Mouse (Mus musculus) embryonic facial prominence, embryonic 12.5 days (tissue): ENCODE data around the gene 1700030J22Rik. TPM values are rescaled to one million over a fixed set of nuclear protein-coding genes. Genes with fewer than 3 reads are reported as not detected.
A peak's percentile ranks its signal among the peaks of the same experiment; 100 is the strongest.

Experiments
- ATAC-seq: fragments of 200-750 bp; cut with Nextera tagmentation; 2 replicates; pipeline ENCODE4 v1.8.0; 2017; ENCODE audit not compliant: insufficient number of reproducible peaks, insufficient read depth, low FRiP score, low TSS enrichment
- H3K27ac ChIP-seq: fragments of 300-500 bp; sonication (generic); 2 replicates; pipeline ENCODE4 v1.5.1; 2016; ENCODE audit warnings: mild to moderate bottlenecking
- H3K27me3 ChIP-seq: fragments of 300-500 bp; sonication (generic); 2 replicates; pipeline ENCODE4 v1.6.1; 2016; ENCODE audit warnings: mild to moderate bottlenecking, moderate library complexity
- H3K36me3 ChIP-seq: fragments of 300-500 bp; sonication (generic); 2 replicates; pipeline ENCODE4 v1.6.1; 2016; ENCODE audit warnings: mild to moderate bottlenecking
- H3K4me1 ChIP-seq: fragments of 300-500 bp; sonication (generic); 2 replicates; pipeline ENCODE4 v1.6.1; 2016
- H3K4me2 ChIP-seq: fragments of 300-500 bp; sonication (generic); replicated peaks from 2 replicates; pipeline ENCODE4 v1.6.1; 2016; ENCODE audit warnings: mild to moderate bottlenecking, moderate library complexity
- H3K4me3 ChIP-seq: fragments of 300-500 bp; sonication (generic); 2 replicates; pipeline ENCODE4 v1.5.1; 2016; ENCODE audit warnings: mild to moderate bottlenecking
- H3K9ac ChIP-seq: fragments of 300-500 bp; sonication (generic); 2 replicates; pipeline ENCODE4 v1.6.1; 2016; ENCODE audit warnings: mild to moderate bottlenecking, moderate library complexity
- H3K9me3 ChIP-seq: fragments of 300-500 bp; sonication (generic); 2 replicates; pipeline ENCODE4 v1.6.1; 2016; ENCODE audit warnings: mild to moderate bottlenecking, moderate library complexity
- WGBS: fragments of 180-500 bp; shearing (Covaris S2); methylation state at CpG from one replicate; pipeline ENCODE4 v1.1.7; 2016; 5-methylcytosine and 5-hydroxymethylcytosine counted together
- polyA plus RNA-seq: library from polyadenylated mRNA; unstranded; fragments of >200 nt; fragmentation: Nextera tagmentation; extraction: Ambion mirVana; gene quantifications from 2 replicates; pipeline ENCODE4 v1.2.1, GENCODE M21; 2016

Gene 1700030J22Rik
- polyA plus RNA-seq, 1 experiment from 2014 or later = 2.3 TPM

GRCm38 (mm10) chr8:116992176-116992971, 13.6 kb upstream of the 1700030J22Rik start:
- Histone ChIP-seq H3K27ac (no peak overlapping the region), H3K4me3 (peak overlapping the region; percentile 62), H3K9ac (peak overlapping the region; percentile 55), H3K4me1 (peaks cover 8% of the 10 kb centered on the region; the same call in 1 of the 2 replicates), H3K4me2 (peak overlapping the region; percentile 54), H3K27me3 (no peaks in the 10 kb centered on the region), H3K36me3 (0 out of 2 replicates have a peak, but pooled peaks cover 3% of the 10 kb centered on the region), H3K9me3 (no peaks in the 10 kb centered on the region)
- WGBS = 13% methylated on average over 23 of the region's 23 CpGs
- ATAC-seq = no peak

DNA sequence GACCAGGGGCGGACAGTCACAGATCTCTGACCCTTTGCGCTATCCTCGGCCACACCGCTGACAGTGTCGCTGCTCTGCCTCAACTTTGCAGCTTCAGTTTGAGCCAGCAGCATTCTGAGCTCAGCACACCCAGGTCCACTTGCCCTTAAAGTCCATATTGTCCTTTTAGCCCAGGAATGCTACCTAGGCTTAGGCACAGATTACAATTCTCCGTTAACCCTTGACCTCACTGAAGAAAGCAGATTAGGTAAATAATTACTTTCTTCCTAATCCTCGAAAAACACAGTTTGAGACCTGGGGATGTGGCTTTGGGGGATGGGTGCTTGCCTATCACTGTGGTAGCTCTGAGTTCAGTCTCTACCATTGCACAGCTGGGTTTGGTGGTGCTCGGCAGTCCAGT, 12.5 kb upstream of the 1700030J22Rik start:
- no peak overlapping the region for H3K9ac ChIP-seq
- no peak overlapping the region for H3K4me2 ChIP-seq
- peaks cover 8% of the 10 kb centered on the region; the same call in 1 of the 2 replicates for H3K4me1 ChIP-seq
- H3K27ac ChIP-seq = no peak overlapping the region
- peaks cover 14% of the 10 kb centered on the region; the same call in 1 of the 2 replicates for H3K36me3 ChIP-seq
- no peaks in the 10 kb centered on the region for H3K9me3 ChIP-seq
- no peaks in the 10 kb centered on the region for H3K27me3 ChIP-seq
- WGBS = 82% methylated on average over 8 of the region's 8 CpGs
- no peak overlapping the region for H3K4me3 ChIP-seq
- ATAC-seq = no peak

DNA sequence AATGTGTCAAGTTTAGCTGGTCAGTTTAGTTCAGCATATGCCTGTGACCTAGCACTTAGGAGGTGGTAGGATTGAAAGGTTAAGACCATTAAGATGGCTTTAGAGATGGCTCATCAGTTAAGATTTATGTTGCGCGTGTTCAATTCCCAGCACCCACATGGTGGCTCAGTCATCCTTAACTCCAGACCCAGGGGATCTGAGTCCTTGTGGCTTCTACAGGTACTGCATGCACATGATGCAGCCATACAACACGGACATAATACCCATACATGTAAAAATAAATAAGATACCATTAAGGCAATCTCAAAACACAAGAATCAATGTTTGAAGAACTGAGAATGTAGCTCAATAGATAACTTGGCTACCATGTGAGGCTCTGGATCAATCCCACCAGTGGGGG, 11.1 kb upstream of the 1700030J22Rik start:
- Histone ChIP-seq H3K36me3 (peaks cover 26% of the 10 kb centered on the region), H3K4me3 (no peak overlapping the region), H3K4me2 (no peak overlapping the region), H3K27ac (no peak overlapping the region), H3K9ac (no peak overlapping the region), H3K9me3 (no peaks in the 10 kb centered on the region), H3K27me3 (no peaks in the 10 kb centered on the region), H3K4me1 (peaks cover 8% of the 10 kb centered on the region; the same call in 1 of the 2 replicates)
- no peak for ATAC-seq
- 96% methylated on average over 3 of the region's 3 CpGs for WGBS

- no peak for ATAC-seq
- Histone ChIP-seq H3K9me3 (no peaks in the 10 kb centered on the region), H3K4me2 (peak overlapping the region; percentile 21; the same call in 1 of the 2 replicates), H3K4me3 (no peak overlapping the region), H3K36me3 (peaks cover 26% of the 10 kb centered on the region), H3K27ac (no peak overlapping the region), H3K9ac (no peak overlapping the region), H3K27me3 (no peaks in the 10 kb centered on the region), H3K4me1 (peaks cover 8% of the 10 kb centered on the region; the same call in 1 of the 2 replicates)
- WGBS = 26% methylated on average over 4 of the region's 4 CpGs
Observed at GRCm38 (mm10) chr8:116980117-116980516, 1.4 kb upstream of the 1700030J22Rik start.

DNA sequence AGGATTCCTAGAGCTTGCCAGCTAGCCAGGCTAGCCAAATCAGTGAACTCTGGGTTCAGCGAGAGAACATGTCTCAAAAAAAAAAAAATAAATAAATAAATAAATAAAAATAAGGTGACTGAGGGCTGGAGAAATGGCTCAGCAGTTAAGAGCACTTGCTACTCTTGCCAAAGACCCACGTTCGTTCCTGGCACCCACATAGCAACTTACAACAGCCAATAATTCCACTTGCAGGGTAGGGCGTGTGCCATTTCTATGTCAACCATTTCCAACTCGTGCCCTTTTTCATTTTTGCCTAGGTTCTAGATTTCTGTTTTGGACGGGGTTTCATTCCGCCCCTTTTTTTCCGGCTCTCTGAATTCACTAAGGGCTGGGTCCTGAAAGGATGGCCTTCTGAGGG, 707 bp downstream of the 1700030J22Rik start:
- no peaks in the 10 kb centered on the region for H3K9me3 ChIP-seq
- WGBS = 27% methylated on average over 8 of the region's 8 CpGs
- peak overlapping the region; percentile 64 for H3K4me3 ChIP-seq
- H3K4me2 ChIP-seq = peak overlapping the region; percentile 59
- 0 out of 2 replicates have a peak overlapping the region, but pooled peaks have one; percentile 0 for H3K27ac ChIP-seq
- 0 out of 2 replicates have a peak overlapping the region, but pooled peaks have one; percentile 31 for H3K9ac ChIP-seq
- H3K36me3 ChIP-seq = peaks cover 12% of the 10 kb centered on the region; the same call in 1 of the 2 replicates
- no peaks in the 10 kb centered on the region for H3K27me3 ChIP-seq
- no peak for ATAC-seq
- H3K4me1 ChIP-seq = peaks cover 9% of the 10 kb centered on the region; the same call in 1 of the 2 replicates

DNA sequence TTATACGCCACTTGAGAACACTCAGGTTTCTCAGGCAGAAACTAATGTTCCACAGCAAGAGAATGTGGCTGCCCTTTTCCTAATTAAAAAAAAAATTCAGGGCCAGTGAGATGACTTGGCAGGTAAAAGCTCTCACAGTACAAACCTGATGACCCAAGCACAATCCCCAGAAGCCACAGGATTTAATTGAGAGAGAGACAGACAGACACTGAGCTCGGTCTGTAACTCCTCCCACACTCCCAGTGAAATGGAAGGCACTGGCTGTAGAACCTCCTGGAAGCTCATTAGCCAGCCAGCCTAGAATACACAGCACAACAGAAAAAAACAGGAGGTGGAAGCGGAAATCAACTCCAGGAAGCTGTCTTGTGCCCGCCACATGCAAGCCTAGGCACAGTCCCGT, 3.2 kb downstream of the 1700030J22Rik start:
- H3K9ac ChIP-seq = no peak overlapping the region
- no peaks in the 10 kb centered on the region for H3K27me3 ChIP-seq
- H3K4me2 ChIP-seq = no peak overlapping the region
- 58% methylated on average over 5 of the region's 5 CpGs for WGBS
- H3K4me3 ChIP-seq = no peak overlapping the region
- no peak for ATAC-seq
- H3K27ac ChIP-seq = no peak overlapping the region
- H3K4me1 ChIP-seq = peaks cover 9% of the 10 kb centered on the region; the same call in 1 of the 2 replicates
- H3K36me3 ChIP-seq = no peaks in the 10 kb centered on the region
- H3K9me3 ChIP-seq = no peaks in the 10 kb centered on the region

- H3K9ac ChIP-seq = no peak overlapping the region
- no peak overlapping the region for H3K27ac ChIP-seq
- 34% methylated on average over 5 of the region's 5 CpGs for WGBS
- no peaks in the 10 kb centered on the region for H3K9me3 ChIP-seq
- peaks cover 9% of the 10 kb centered on the region; the same call in 1 of the 2 replicates for H3K4me1 ChIP-seq
- ATAC-seq = no peak
- H3K27me3 ChIP-seq = no peaks in the 10 kb centered on the region
- no peak overlapping the region for H3K4me3 ChIP-seq
- H3K36me3 ChIP-seq = no peaks in the 10 kb centered on the region
- H3K4me2 ChIP-seq = no peak overlapping the region
Observed at GRCm38 (mm10) chr8:116975066-116975465, 3.7 kb downstream of the 1700030J22Rik start.

- ATAC-seq = no peak
- Histone ChIP-seq H3K36me3 (no peaks in the 10 kb centered on the region), H3K4me3 (no peak overlapping the region), H3K9ac (no peak overlapping the region), H3K4me1 (no peaks in the 10 kb centered on the region), H3K27me3 (no peaks in the 10 kb centered on the region), H3K27ac (no peak overlapping the region), H3K4me2 (no peak overlapping the region), H3K9me3 (no peaks in the 10 kb centered on the region)
- 80% methylated on average over 6 of the region's 6 CpGs for WGBS
Observed at GRCm38 (mm10) chr8:116969531-116969930, 9.2 kb downstream of the 1700030J22Rik start.

DNA sequence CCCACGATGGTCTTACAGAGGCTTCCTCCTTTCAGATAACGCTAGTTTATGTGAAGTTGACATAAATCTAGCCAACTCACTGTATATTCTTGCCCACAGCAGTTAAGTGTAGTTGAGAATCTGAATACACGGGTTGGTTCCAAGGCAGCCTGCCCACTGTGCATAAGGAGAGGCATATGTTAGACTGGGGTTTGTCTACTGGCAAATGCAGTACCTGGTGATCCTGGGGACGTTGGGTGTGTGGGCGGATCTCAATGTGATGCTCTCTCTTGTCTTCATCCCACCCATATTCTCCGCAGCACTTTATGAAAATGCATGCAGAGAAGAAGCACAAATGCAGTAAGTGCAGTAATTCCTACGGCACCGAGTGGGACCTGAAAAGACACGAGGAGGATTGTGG, 24.3 kb downstream of the 1700030J22Rik start:
- no peak overlapping the region for H3K9ac ChIP-seq
- H3K4me1 ChIP-seq = no peaks in the 10 kb centered on the region
- 93% methylated on average over 9 of the region's 9 CpGs for WGBS
- peaks cover 59% of the 10 kb centered on the region for H3K36me3 ChIP-seq
- H3K9me3 ChIP-seq = no peaks in the 10 kb centered on the region
- no peak for ATAC-seq
- no peak overlapping the region for H3K4me3 ChIP-seq
- no peak overlapping the region for H3K4me2 ChIP-seq
- H3K27me3 ChIP-seq = no peaks in the 10 kb centered on the region
- no peak overlapping the region for H3K27ac ChIP-seq

- no peak overlapping the region for H3K27ac ChIP-seq
- H3K4me2 ChIP-seq = no peak overlapping the region
- WGBS = 89% methylated on average over 8 of the region's 8 CpGs
- H3K4me1 ChIP-seq = no peaks in the 10 kb centered on the region
- H3K36me3 ChIP-seq = peaks cover 45% of the 10 kb centered on the region
- H3K9me3 ChIP-seq = no peaks in the 10 kb centered on the region
- ATAC-seq = no peak
- no peak overlapping the region for H3K9ac ChIP-seq
- H3K27me3 ChIP-seq = no peaks in the 10 kb centered on the region
- no peak overlapping the region for H3K4me3 ChIP-seq
Observed at GRCm38 (mm10) chr8:116952428-116952827, 26.3 kb downstream of the 1700030J22Rik start.

DNA sequence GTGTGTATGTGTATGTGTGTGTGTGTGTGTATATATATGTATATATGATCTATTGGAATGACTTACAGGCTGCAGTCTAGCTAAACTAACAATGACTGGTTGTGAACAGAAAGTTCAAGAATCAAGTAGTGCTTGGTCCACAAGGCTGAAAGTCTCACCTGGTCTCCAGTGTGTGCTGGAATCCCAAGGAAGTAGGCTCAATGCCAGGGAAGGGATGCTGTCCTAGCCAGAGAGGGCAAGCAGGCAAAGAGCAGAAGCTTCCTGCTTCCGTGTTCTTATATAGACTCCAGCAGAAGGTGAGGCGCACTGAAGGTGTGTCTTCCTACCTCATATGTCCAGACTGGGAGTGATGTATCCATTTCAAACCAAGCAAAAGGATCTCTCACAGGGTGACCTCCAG, 27.0 kb downstream of the 1700030J22Rik start:
- Histone ChIP-seq H3K4me3 (no peak overlapping the region), H3K9ac (no peak overlapping the region), H3K9me3 (no peaks in the 10 kb centered on the region), H3K4me1 (no peaks in the 10 kb centered on the region), H3K27me3 (no peaks in the 10 kb centered on the region), H3K36me3 (peaks cover 39% of the 10 kb centered on the region), H3K27ac (no peak overlapping the region), H3K4me2 (no peak overlapping the region)
- 93% methylated on average over 2 of the region's 2 CpGs for WGBS
- no peak for ATAC-seq

DNA sequence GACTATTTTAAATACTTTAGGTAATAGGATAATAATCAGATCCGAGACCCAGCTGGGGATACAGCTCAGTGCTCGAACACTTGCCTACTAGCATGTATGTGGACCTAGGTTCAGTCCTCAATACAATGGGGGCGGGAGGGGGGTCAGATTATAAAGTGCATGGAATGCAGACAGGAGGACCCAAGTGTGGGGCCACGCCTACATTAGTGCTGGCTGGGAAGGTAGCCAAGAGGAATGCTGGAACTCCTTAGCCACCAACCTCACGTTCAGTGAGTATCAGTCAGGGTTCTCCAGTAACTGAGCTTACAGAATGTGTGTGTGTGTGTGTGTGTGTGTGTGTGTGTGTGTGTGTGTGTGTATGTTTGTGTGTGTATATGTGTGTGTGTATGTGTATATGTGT, 27.4 kb downstream of the 1700030J22Rik start:
- Histone ChIP-seq H3K9ac (no peak overlapping the region), H3K4me2 (no peak overlapping the region), H3K27me3 (no peaks in the 10 kb centered on the region), H3K36me3 (peaks cover 35% of the 10 kb centered on the region), H3K27ac (no peak overlapping the region), H3K4me1 (no peaks in the 10 kb centered on the region), H3K9me3 (no peaks in the 10 kb centered on the region), H3K4me3 (no peak overlapping the region)
- ATAC-seq = no peak
- 69% methylated on average over 5 of the region's 5 CpGs for WGBS
